Mouse (Mus musculus) kidney, embryonic 15.5 days (tissue): ENCODE data around the gene Zbtb17. TPM values are rescaled to one million over a fixed set of nuclear protein-coding genes. Genes with fewer than 3 reads are reported as not detected.

Experiments used
- ATAC-seq: fragments of 200-750 bp; cut with Nextera tagmentation; replicated peaks from 2 replicates; pipeline ENCODE4 v1.8.0; 2017; ENCODE audit warnings: moderate TSS enrichment; ENCODE audit not compliant: low FRiP score
- H3K27ac ChIP-seq: fragments of 300-500 bp; sonication (generic); 2 replicates; pipeline ENCODE4 v1.5.1; 2015; ENCODE audit warnings: mild to moderate bottlenecking, inconsistent platforms
- H3K27me3 ChIP-seq: fragments of 300-500 bp; sonication (generic); 2 replicates; pipeline ENCODE4 v1.6.1; 2015; ENCODE audit warnings: inconsistent platforms
- H3K36me3 ChIP-seq: fragments of 300-500 bp; sonication (generic); 2 replicates; pipeline ENCODE4 v1.6.1; 2015; ENCODE audit warnings: inconsistent platforms
- H3K4me1 ChIP-seq: fragments of 300-500 bp; sonication (generic); 2 replicates; pipeline ENCODE4 v1.6.1; 2015; ENCODE audit warnings: inconsistent platforms
- H3K4me2 ChIP-seq: fragments of 300-500 bp; sonication (generic); 2 replicates; pipeline ENCODE4 v1.6.1; 2015; ENCODE audit warnings: moderate library complexity, mild to moderate bottlenecking, inconsistent platforms
- H3K4me3 ChIP-seq: fragments of 300-500 bp; sonication (generic); replicated peaks from 2 replicates; pipeline ENCODE4 v1.5.1; 2015; ENCODE audit warnings: mild to moderate bottlenecking, inconsistent platforms
- H3K9ac ChIP-seq: fragments of 300-500 bp; sonication (generic); 2 replicates; pipeline ENCODE4 v1.6.1; 2015; ENCODE audit warnings: mild to moderate bottlenecking, inconsistent platforms
- H3K9me3 ChIP-seq: fragments of 300-500 bp; sonication (generic); replicated peaks from 2 replicates; pipeline ENCODE4 v1.6.1; 2016; ENCODE audit warnings: inconsistent platforms
- WGBS: fragments of 180-500 bp; shearing (Covaris S2); methylation state at CpG from one replicate; pipeline ENCODE4 v1.1.7; 2015; ENCODE audit warnings: mixed read lengths; 5-methylcytosine and 5-hydroxymethylcytosine counted together
- polyA plus RNA-seq: library from polyadenylated mRNA; unstranded; fragments of >200 nt; fragmentation: Nextera tagmentation; extraction: Ambion mirVana; gene quantifications from 2 replicates; pipeline ENCODE4 v1.2.1, GENCODE M21; 2015

Gene Zbtb17
- polyA plus RNA-seq, 1 experiment from 2014 or later = 39.8 TPM

GRCm38 (mm10) chr4:141465512-141466288 is 21.2 kb downstream of the Zbtb17 start:
- Histone ChIP-seq H3K9me3 (no peaks in the 10 kb centered on the region), H3K36me3 (peaks cover 91% of the 10 kb centered on the region), H3K27me3 (no peaks in the 10 kb centered on the region), H3K4me2 (no peak overlapping the region), H3K4me3 (no peak overlapping the region), H3K9ac (no peak overlapping the region), H3K27ac (no peak overlapping the region), H3K4me1 (peaks cover 3% of the 10 kb centered on the region; the same call in 1 of the 2 replicates)
- no peak for ATAC-seq
- whole genome bisulfite sequencing = 87% methylated on average over 34 of the region's 34 CpGs

- Histone ChIP-seq H3K27me3 (no peaks in the 10 kb centered on the region), H3K4me3 (no peak overlapping the region), H3K4me2 (no peak overlapping the region), H3K36me3 (peaks cover 97% of the 10 kb centered on the region), H3K27ac (no peak overlapping the region), H3K9ac (no peak overlapping the region), H3K9me3 (no peaks in the 10 kb centered on the region), H3K4me1 (peaks cover 3% of the 10 kb centered on the region; the same call in 1 of the 2 replicates)
- WGBS = 89% methylated on average over 16 of the region's 16 CpGs
- ATAC-seq = no peak
Observed at GRCm38 (mm10) chr4:141466289-141466795, 21.9 kb downstream of the Zbtb17 start.

GRCm38 (mm10) chr4:141466844-141467580 is 22.6 kb downstream of the Zbtb17 start:
- WGBS = 84% methylated on average over 15 of the region's 15 CpGs
- peaks cover 3% of the 10 kb centered on the region; the same call in 1 of the 2 replicates for H3K4me1 ChIP-seq
- no peak overlapping the region for H3K4me3 ChIP-seq
- H3K9ac ChIP-seq = no peak overlapping the region
- no peaks in the 10 kb centered on the region for H3K9me3 ChIP-seq
- H3K27me3 ChIP-seq = no peaks in the 10 kb centered on the region
- no peak overlapping the region for H3K27ac ChIP-seq
- H3K36me3 ChIP-seq = peaks cover 99% of the 10 kb centered on the region
- ATAC-seq = no peak
- H3K4me2 ChIP-seq = no peak overlapping the region

GRCm38 (mm10) chr4:141467581-141467927 is 23.1 kb downstream of the Zbtb17 start:
- Histone ChIP-seq H3K27me3 (no peaks in the 10 kb centered on the region), H3K4me2 (no peak overlapping the region), H3K9me3 (no peaks in the 10 kb centered on the region), H3K9ac (no peak overlapping the region), H3K36me3 (peaks cover 99% of the 10 kb centered on the region), H3K4me3 (no peak overlapping the region), H3K27ac (no peak overlapping the region), H3K4me1 (peaks cover 3% of the 10 kb centered on the region; the same call in 1 of the 2 replicates)
- ATAC-seq = no peak
- 85% methylated on average over 6 of the region's 6 CpGs for WGBS

- no peak for ATAC-seq
- H3K36me3 ChIP-seq = peaks cover 99% of the 10 kb centered on the region
- H3K9me3 ChIP-seq = no peaks in the 10 kb centered on the region
- no peak overlapping the region for H3K4me3 ChIP-seq
- no peak overlapping the region for H3K4me2 ChIP-seq
- H3K27ac ChIP-seq = no peak overlapping the region
- H3K4me1 ChIP-seq = peaks cover 4% of the 10 kb centered on the region; the same call in 1 of the 2 replicates
- 54% methylated on average over 10 of the region's 10 CpGs for WGBS
- H3K9ac ChIP-seq = no peak overlapping the region
- no peaks in the 10 kb centered on the region for H3K27me3 ChIP-seq
Observed at GRCm38 (mm10) chr4:141468576-141468975, 24.1 kb downstream of the Zbtb17 start.

GRCm38 (mm10) chr4:141469343-141469742 is 24.9 kb downstream of the Zbtb17 start:
- Histone ChIP-seq H3K9ac (no peak overlapping the region), H3K27me3 (no peaks in the 10 kb centered on the region), H3K4me2 (no peak overlapping the region), H3K36me3 (peaks cover 99% of the 10 kb centered on the region), H3K4me3 (no peak overlapping the region), H3K4me1 (peaks cover 9% of the 10 kb centered on the region), H3K9me3 (no peaks in the 10 kb centered on the region), H3K27ac (no peak overlapping the region)
- no peak for ATAC-seq
- 94% methylated on average over 9 of the region's 9 CpGs for WGBS

- no peak for ATAC-seq
- H3K9ac ChIP-seq = no peak overlapping the region
- H3K9me3 ChIP-seq = no peaks in the 10 kb centered on the region
- peaks cover 99% of the 10 kb centered on the region for H3K36me3 ChIP-seq
- no peak overlapping the region for H3K4me2 ChIP-seq
- H3K4me1 ChIP-seq = peaks cover 13% of the 10 kb centered on the region
- H3K27ac ChIP-seq = no peak overlapping the region
- 97% methylated on average over 16 of the region's 16 CpGs for WGBS
- H3K4me3 ChIP-seq = no peak overlapping the region
- no peaks in the 10 kb centered on the region for H3K27me3 ChIP-seq
Observed at GRCm38 (mm10) chr4:141471491-141471890, 27.0 kb downstream of the Zbtb17 start.

- peaks cover 13% of the 10 kb centered on the region for H3K4me1 ChIP-seq
- WGBS = 77% methylated on average over 32 of the region's 32 CpGs
- no peaks in the 10 kb centered on the region for H3K27me3 ChIP-seq
- no peaks in the 10 kb centered on the region for H3K9me3 ChIP-seq
- H3K27ac ChIP-seq = no peak overlapping the region
- no peak overlapping the region for H3K4me2 ChIP-seq
- peaks cover 99% of the 10 kb centered on the region for H3K36me3 ChIP-seq
- H3K9ac ChIP-seq = no peak overlapping the region
- no peak overlapping the region for H3K4me3 ChIP-seq
- ATAC-seq = no peak
Observed at GRCm38 (mm10) chr4:141472641-141473321, 28.3 kb downstream of the Zbtb17 start.

GRCm38 (mm10) chr4:141474431-141474830 is 30.0 kb downstream of the Zbtb17 start:
- Histone ChIP-seq H3K27ac (no peak overlapping the region), H3K9me3 (no peaks in the 10 kb centered on the region), H3K4me2 (no peak overlapping the region), H3K36me3 (peaks cover 100% of the 10 kb centered on the region), H3K27me3 (no peaks in the 10 kb centered on the region), H3K4me1 (peaks cover 10% of the 10 kb centered on the region; the same call in 1 of the 2 replicates), H3K4me3 (no peak overlapping the region), H3K9ac (no peak overlapping the region)
- ATAC-seq = no peak
- 84% methylated on average over 19 of the region's 19 CpGs for WGBS

GRCm38 (mm10) chr4:141477681-141478102 is 33.2 kb downstream of the Zbtb17 start:
- Histone ChIP-seq H3K4me3 (no peak overlapping the region), H3K9ac (no peak overlapping the region), H3K4me1 (peaks cover 10% of the 10 kb centered on the region; the same call in 1 of the 2 replicates), H3K27ac (no peak overlapping the region), H3K36me3 (peaks cover 99% of the 10 kb centered on the region), H3K27me3 (no peaks in the 10 kb centered on the region), H3K4me2 (no peak overlapping the region), H3K9me3 (no peaks in the 10 kb centered on the region)
- no peak for ATAC-seq
- WGBS = 91% methylated on average over 16 of the region's 16 CpGs

GRCm38 (mm10) chr4:141478225-141478624 is 33.8 kb downstream of the Zbtb17 start:
- 92% methylated on average over 23 of the region's 23 CpGs for WGBS

More at GRCm38 (mm10) chr4:141478225-141478624, 33.8 kb downstream of the Zbtb17 start:
- peaks cover 99% of the 10 kb centered on the region for H3K36me3 ChIP-seq
- no peaks in the 10 kb centered on the region for H3K9me3 ChIP-seq
- no peak for ATAC-seq
- H3K9ac ChIP-seq = no peak overlapping the region
- H3K4me2 ChIP-seq = no peak overlapping the region
- H3K27me3 ChIP-seq = no peaks in the 10 kb centered on the region
- peaks cover 10% of the 10 kb centered on the region; the same call in 1 of the 2 replicates for H3K4me1 ChIP-seq
- H3K4me3 ChIP-seq = no peak overlapping the region
- no peak overlapping the region for H3K27ac ChIP-seq
